Mouse (Mus musculus) heart, embryonic 12.5 days (tissue): ENCODE measurements at regions not wholly inside any gene's neighbourhood (a gene's known extent, or its start where the extent isn't known, plus 50 kb on each side); places are given as distances from the start of the nearest gene placed in this dataset.

Experiments used
- ATAC-seq: fragments of 200-750 bp; cut with Nextera tagmentation; 2 replicates; pipeline ENCODE4 v1.8.0; 2017; ENCODE audit warnings: moderate TSS enrichment, moderate library complexity; ENCODE audit not compliant: insufficient number of reproducible peaks, low FRiP score
- H3K27ac ChIP-seq: fragments of 300-500 bp; sonication (generic); 2 replicates; pipeline ENCODE4 v1.5.1; 2016; ENCODE audit warnings: mild to moderate bottlenecking, moderate library complexity; ENCODE audit not compliant: poor library complexity, severe bottlenecking
- H3K27me3 ChIP-seq: fragments of 300-500 bp; sonication (generic); replicated peaks from 2 replicates; pipeline ENCODE4 v1.6.1; 2016; ENCODE audit warnings: mild to moderate bottlenecking, moderate library complexity
- H3K36me3 ChIP-seq: fragments of 300-500 bp; sonication (generic); 2 replicates; pipeline ENCODE4 v1.6.1; 2016; ENCODE audit warnings: mild to moderate bottlenecking, moderate library complexity
- H3K4me1 ChIP-seq: fragments of 300-500 bp; sonication (generic); replicated peaks from 2 replicates; pipeline ENCODE4 v1.6.1; 2016; ENCODE audit warnings: mild to moderate bottlenecking
- H3K4me2 ChIP-seq: fragments of 300-500 bp; sonication (generic); 2 replicates; pipeline ENCODE4 v1.6.1; 2016; ENCODE audit warnings: mild to moderate bottlenecking, moderate library complexity
- H3K4me3 ChIP-seq: fragments of 300-500 bp; sonication (generic); 2 replicates; pipeline ENCODE4 v1.5.1; 2016; ENCODE audit warnings: mild to moderate bottlenecking
- H3K9ac ChIP-seq: fragments of 300-500 bp; sonication (generic); 2 replicates; pipeline ENCODE4 v1.6.1; 2016; ENCODE audit warnings: mild to moderate bottlenecking, moderate library complexity
- H3K9me3 ChIP-seq: fragments of 300-500 bp; sonication (generic); replicated peaks from 2 replicates; pipeline ENCODE4 v1.6.1; 2016; ENCODE audit warnings: mild to moderate bottlenecking, moderate library complexity
- WGBS: fragments of 180-500 bp; shearing (Covaris S2); methylation state at CpG from one replicate; pipeline ENCODE4 v1.1.7; 2016; 5-methylcytosine and 5-hydroxymethylcytosine counted together

DNA sequence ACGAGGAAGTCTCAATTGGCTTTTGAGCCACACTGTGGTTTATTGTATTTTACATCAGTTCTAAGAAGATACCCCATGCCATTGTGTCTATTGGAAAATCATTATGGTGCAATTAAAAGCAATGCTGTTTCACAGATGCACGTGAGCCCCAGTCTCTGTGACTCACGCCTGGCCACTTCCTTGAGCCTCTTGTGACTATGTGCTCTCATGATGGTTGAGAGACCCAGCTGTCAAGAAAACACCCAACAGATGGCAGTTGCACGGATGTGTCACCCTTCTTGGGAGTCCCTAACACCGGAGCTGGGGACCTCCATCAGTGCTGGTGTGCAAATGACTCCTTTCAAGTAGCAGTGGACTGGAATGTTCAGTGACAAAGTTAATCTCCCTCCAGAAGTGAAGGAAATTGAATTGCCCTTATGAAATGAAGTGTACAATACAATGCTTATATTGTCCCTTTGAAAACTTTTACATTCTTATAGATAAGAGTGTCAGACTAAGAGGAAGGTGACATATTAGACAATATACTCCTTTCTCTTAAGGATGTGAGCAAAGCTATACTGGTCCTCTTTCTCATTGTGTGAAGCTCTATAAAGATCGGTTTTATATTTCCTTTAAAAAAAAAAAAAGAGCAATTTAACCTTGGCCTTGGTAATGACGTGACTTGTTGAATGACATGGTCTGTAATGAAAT lies 348.5 kb upstream of the Adgrl2 start:
- Histone ChIP-seq H3K27ac (no peak overlapping the region), H3K36me3 (no peaks in the 10 kb centered on the region), H3K9me3 (no peaks in the 10 kb centered on the region), H3K4me1 (no peaks in the 10 kb centered on the region), H3K4me3 (no peak overlapping the region), H3K27me3 (no peaks in the 10 kb centered on the region), H3K4me2 (no peak overlapping the region), H3K9ac (no peak overlapping the region)
- no peak for ATAC-seq
- WGBS = 68% methylated on average over 7 of the region's 7 CpGs

DNA sequence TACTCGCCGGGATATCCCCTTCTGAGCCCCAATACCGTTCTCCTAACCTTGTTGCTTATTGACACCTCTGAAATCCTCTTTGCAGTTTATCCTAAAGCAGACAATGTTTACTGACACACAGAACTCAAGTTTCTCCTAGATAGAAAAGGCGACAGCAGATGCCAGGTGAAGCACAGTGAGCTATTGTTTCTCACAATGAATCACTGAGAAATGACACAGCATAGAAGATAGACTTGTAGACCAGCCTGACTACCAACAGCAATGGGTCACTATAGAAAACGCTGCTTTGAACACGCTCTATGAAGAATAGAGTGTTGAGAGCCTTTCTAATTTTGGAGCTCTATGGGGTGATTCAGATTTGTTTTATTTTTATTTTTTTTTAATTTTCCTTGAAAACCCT lies 344.9 kb upstream of the Adgrl2 start:
- Histone ChIP-seq H3K4me3 (no peak overlapping the region), H3K4me2 (no peak overlapping the region), H3K9ac (no peak overlapping the region), H3K9me3 (no peaks in the 10 kb centered on the region), H3K27me3 (no peaks in the 10 kb centered on the region), H3K27ac (no peak overlapping the region), H3K4me1 (peaks cover 21% of the 10 kb centered on the region), H3K36me3 (no peaks in the 10 kb centered on the region)
- ATAC-seq = no peak
- WGBS = 71% methylated on average over 6 of the region's 6 CpGs

DNA sequence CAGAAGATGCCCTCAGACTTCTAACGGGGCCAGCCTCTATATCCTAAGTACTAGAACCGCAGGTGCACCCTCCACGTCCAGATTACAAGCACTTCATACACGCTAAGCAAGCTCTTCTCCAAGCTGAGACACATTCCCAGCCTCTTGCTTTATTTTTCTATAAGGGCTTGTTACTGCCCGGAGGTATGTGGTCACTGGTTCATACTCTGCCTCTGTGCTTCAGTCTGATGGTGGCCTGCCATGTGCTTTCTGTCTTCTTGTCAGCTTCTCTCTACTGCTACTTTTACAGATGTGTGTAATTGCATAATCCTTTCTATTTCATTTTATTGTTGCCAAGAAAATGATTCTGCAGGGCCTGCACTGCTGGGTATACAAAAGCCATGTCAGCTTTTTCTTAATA lies 343.3 kb upstream of the Adgrl2 start:
- Histone ChIP-seq H3K27me3 (no peaks in the 10 kb centered on the region), H3K27ac (no peak overlapping the region), H3K36me3 (no peaks in the 10 kb centered on the region), H3K4me1 (peaks cover 21% of the 10 kb centered on the region), H3K4me2 (no peak overlapping the region), H3K9ac (no peak overlapping the region), H3K9me3 (no peaks in the 10 kb centered on the region), H3K4me3 (no peak overlapping the region)
- no peak for ATAC-seq
- 75% methylated on average over 5 of the region's 5 CpGs for WGBS

DNA sequence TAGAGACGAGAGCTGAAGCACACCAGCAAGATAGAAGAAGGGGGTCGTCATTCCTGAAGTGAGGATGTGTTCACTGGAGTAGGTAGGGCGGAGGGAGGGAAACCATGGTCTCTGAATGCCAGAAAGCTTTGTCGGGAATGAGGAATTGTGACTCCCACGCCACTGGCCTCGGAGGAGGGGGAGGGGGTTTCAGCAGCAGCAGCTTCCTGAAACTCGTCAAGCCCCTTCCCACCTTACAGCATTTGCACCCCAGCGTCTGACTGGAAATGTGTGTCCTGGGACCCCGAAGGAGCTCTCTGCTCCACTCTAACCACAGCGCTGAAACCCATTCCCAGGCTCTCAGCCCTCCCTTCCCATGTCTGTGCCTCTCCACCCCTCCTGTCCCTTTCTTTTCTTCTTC lies 342.8 kb upstream of the Adgrl2 start:
- no peak overlapping the region for H3K4me2 ChIP-seq
- ATAC-seq = no peak
- WGBS = 42% methylated on average over 10 of the region's 10 CpGs

DNA sequence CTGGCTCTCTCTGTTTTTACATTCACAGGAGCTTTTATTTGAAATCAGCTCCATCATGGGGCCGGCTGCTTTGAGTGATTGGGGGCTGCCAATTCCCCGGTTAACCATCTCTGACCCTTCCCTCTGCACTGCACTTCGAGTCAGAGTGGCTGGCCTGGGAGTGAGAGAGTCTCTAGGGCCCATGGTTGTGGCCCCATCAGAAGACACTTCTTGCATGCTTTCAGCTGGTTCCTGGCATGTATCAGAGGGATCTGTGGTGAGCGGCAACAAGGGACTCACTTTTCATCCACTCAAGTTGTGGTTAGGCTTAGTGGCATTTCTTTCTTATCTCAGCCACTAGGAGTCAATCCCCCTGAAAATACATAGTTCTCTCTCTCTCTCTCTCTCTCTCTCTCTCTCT lies 341.8 kb upstream of the Adgrl2 start:
- H3K9me3 ChIP-seq = no peaks in the 10 kb centered on the region
- H3K27me3 ChIP-seq = no peaks in the 10 kb centered on the region
- 10% methylated on average over 4 of the region's 4 CpGs for WGBS
- no peak overlapping the region for H3K27ac ChIP-seq
- no peak overlapping the region for H3K4me3 ChIP-seq
- no peak for ATAC-seq
- no peaks in the 10 kb centered on the region for H3K36me3 ChIP-seq
- H3K9ac ChIP-seq = no peak overlapping the region
- H3K4me1 ChIP-seq = peaks cover 21% of the 10 kb centered on the region
- no peak overlapping the region for H3K4me2 ChIP-seq

More for the DNA sequence above, 342.8 kb upstream of the Adgrl2 start:
- Histone ChIP-seq H3K9me3 (no peaks in the 10 kb centered on the region), H3K27ac (no peak overlapping the region), H3K36me3 (no peaks in the 10 kb centered on the region), H3K27me3 (no peaks in the 10 kb centered on the region), H3K9ac (no peak overlapping the region), H3K4me3 (no peak overlapping the region), H3K4me1 (peaks cover 21% of the 10 kb centered on the region)

DNA sequence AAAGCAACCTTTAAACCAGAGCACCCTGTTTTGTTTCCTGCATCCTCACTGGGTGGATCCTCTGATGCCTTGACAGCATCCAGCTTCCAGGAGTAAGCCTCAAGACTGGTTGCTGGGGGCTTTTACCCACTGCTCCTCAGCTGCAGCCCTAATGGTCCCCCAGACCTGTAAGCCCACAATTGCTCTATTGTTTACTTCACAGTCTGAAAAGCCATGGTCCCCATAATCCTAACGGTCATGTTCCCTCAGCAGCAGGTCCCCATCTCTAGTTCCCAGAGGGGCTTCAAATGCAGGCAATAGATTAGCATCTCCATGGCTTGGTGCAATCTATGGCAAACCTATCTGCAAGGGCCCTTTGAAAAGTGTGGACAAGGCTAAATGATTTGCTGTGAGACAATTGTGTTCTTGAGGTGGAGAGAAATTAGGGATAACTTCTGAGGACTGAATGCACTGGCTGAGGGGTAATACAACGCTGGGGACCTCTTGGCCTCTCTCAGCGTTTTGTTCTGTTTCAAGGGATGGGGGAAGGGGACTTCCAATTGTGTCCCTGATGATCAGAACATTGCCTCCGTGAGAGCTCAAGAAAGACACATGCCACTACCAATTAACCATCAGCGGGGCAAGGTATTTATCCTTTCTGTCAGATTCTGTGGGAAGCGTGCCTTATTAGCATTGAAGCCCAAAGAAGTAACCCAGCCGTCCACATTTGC lies 341.1 kb upstream of the Adgrl2 start:
- Histone ChIP-seq H3K27ac (no peak overlapping the region), H3K9ac (no peak overlapping the region), H3K36me3 (no peaks in the 10 kb centered on the region), H3K4me1 (peaks cover 21% of the 10 kb centered on the region), H3K9me3 (no peaks in the 10 kb centered on the region), H3K4me3 (no peak overlapping the region), H3K4me2 (no peak overlapping the region), H3K27me3 (no peaks in the 10 kb centered on the region)
- 62% methylated on average over 7 of the region's 7 CpGs for WGBS
- ATAC-seq = no peak

DNA sequence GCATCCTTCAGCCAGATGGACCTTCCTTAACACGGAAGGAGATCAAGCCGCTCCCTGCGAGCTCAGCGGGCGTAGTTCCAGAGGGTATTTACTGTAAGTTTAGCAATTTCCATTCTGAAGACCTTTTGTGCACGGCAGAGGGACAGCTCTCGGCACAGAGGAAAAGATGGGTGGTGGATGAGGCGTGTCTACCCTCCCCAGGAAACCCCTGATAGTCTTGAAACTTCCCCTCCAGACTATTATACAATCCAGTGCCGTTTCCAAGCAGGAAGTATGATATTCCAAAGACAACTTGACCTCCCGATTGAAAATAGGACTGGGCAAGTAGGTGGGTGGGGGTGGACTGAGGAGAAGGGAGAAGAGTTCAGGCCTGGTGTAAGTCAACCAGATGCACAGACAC lies 340.4 kb upstream of the Adgrl2 start:
- no peak overlapping the region for H3K4me3 ChIP-seq
- H3K27me3 ChIP-seq = no peaks in the 10 kb centered on the region
- no peaks in the 10 kb centered on the region for H3K9me3 ChIP-seq
- H3K9ac ChIP-seq = no peak overlapping the region
- H3K36me3 ChIP-seq = no peaks in the 10 kb centered on the region
- WGBS = 57% methylated on average over 10 of the region's 10 CpGs
- H3K27ac ChIP-seq = no peak overlapping the region
- peaks cover 21% of the 10 kb centered on the region for H3K4me1 ChIP-seq
- peak; percentile 83 for ATAC-seq
- H3K4me2 ChIP-seq = no peak overlapping the region

DNA sequence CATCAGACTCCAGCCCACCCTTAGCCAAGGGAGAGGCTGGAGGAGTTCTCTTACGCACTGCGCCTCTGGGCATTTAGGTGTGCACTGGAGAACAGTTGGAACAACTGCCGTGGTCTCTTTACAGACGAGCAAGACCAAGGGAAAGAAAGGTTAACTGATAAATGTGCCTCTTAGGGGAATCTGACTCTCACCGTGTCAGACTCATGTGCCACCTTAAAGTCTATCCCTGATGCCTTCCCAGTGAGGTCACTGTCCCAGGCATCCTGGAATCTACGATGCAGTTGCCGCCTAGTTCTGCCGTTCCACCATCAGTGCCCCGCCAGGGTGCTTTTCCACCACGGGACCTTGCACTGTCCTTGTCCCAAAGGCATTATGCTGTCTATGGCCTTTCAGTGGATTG lies 339.7 kb upstream of the Adgrl2 start:
- Histone ChIP-seq H3K27ac (no peak overlapping the region), H3K9ac (no peak overlapping the region)
- WGBS = 70% methylated on average over 10 of the region's 10 CpGs

DNA sequence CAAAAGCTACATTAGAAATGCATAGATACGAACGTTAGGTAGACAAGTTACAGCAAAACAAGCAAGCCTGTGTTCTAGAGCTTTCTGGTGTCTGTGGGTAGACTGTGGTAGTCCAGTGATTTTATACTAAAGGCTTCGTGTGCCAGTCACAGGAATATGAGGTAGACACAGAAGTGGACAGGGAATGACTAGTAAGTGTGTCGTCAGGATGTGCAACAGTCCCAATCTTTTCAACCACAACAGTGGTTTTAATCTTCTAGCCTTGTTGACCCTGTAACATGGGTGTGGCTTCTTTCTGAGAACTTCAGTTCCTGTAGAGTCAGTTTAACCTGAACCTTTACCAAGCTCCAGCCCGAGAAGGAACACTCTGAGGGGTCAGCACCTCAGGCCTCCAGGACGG lies 339.3 kb upstream of the Adgrl2 start:
- Histone ChIP-seq H3K4me2 (no peak overlapping the region), H3K4me1 (peaks cover 21% of the 10 kb centered on the region), H3K9me3 (no peaks in the 10 kb centered on the region), H3K4me3 (no peak overlapping the region), H3K36me3 (no peaks in the 10 kb centered on the region), H3K27ac (no peak overlapping the region), H3K27me3 (no peaks in the 10 kb centered on the region), H3K9ac (no peak overlapping the region)
- no peak for ATAC-seq
- WGBS = 79% methylated on average over 6 of the region's 6 CpGs

More for the DNA sequence above, 339.7 kb upstream of the Adgrl2 start:
- ATAC-seq = no peak
- Histone ChIP-seq H3K36me3 (no peaks in the 10 kb centered on the region), H3K4me1 (peaks cover 21% of the 10 kb centered on the region), H3K27me3 (no peaks in the 10 kb centered on the region), H3K4me2 (no peak overlapping the region), H3K9me3 (no peaks in the 10 kb centered on the region), H3K4me3 (no peak overlapping the region)

DNA sequence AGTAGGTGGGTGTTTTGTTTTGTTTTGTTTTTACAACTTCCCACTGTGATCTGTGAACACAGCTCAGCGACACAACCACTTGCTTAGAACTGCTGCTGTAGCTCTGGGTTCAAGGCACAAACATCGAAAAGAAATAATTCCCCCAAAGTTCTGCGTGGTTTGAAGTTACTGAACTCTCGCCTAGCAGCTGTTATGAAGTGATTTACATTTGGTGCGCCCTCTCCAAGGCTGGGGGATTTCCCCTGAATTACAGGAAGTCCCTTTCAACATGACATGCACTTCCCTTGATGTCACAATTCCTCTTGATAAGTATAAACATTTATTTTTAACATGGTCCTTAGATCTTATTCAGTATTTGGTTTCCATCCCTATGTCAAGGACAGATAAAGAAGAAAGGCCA lies 336.3 kb upstream of the Adgrl2 start:
- WGBS = 46% methylated on average over 5 of the region's 5 CpGs
- no peaks in the 10 kb centered on the region for H3K9me3 ChIP-seq
- H3K4me3 ChIP-seq = no peak overlapping the region
- no peak overlapping the region for H3K9ac ChIP-seq
- no peak overlapping the region for H3K4me2 ChIP-seq
- H3K27me3 ChIP-seq = no peaks in the 10 kb centered on the region
- H3K4me1 ChIP-seq = peaks cover 4% of the 10 kb centered on the region; the same call in 1 of the 2 replicates
- ATAC-seq = no peak
- peak overlapping the region; percentile 21; the same call in 1 of the 2 replicates for H3K27ac ChIP-seq
- no peaks in the 10 kb centered on the region for H3K36me3 ChIP-seq

DNA sequence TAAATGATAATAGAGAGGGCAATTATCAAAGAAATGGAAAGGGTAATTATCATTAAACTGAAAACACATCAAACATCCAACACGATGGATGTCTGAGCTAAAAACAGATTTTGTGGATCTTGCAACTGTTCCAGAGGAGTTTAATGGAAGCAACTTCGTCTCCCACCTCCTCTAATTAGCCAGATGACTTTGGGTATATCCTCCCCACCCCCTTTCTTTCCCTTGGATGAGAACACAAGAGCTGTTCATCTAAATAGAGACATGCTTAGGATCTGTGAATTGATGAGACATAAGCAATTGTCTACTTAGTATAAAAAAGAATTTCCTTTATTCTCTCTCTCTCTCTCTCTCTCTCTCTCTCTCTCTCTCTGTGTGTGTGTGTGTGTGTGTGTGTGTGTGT lies 333.7 kb upstream of the Adgrl2 start:
- no peaks in the 10 kb centered on the region for H3K9me3 ChIP-seq
- no peaks in the 10 kb centered on the region for H3K4me1 ChIP-seq
- no peak overlapping the region for H3K4me3 ChIP-seq
- H3K27ac ChIP-seq = no peak overlapping the region
- 85% methylated on average over 2 of the region's 2 CpGs for WGBS
- no peak for ATAC-seq
- H3K27me3 ChIP-seq = no peaks in the 10 kb centered on the region
- no peak overlapping the region for H3K4me2 ChIP-seq
- H3K36me3 ChIP-seq = no peaks in the 10 kb centered on the region
- no peak overlapping the region for H3K9ac ChIP-seq
